Mouse (Mus musculus): ENCODE data around the gene Hcst.
A peak's percentile ranks its signal among the peaks of the same experiment; 100 is the strongest.

Gene Hcst

DNA sequence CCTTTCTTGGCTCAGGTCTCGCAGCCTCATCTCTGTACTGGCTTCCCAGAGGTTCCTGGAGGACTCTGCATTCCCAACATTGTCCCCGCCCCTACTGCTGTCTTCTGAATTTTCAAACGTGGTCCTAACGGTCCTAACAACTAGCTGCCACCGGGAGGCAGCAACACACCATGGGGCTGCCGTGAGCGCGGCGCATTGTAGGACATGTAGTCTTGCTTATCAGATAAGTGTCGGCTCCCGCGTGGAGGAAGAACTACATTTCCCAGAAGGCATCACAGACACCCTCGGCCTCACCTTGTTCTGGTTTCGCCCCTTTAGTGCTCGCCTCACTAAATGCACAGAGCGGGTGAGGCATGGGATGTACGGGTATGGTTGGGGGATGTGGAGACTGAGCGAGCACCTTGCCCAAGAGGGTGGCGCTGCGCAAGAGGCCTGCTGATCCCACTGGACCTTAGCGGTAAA, 46.1 kb downstream of the Hcst start:
- DNase-seq (ENCODE audit: low read depth, low spot score), result peak; percentile 100
